Mouse (Mus musculus): ENCODE results near the gene Fgfr3.

The Fgfr3 gene

DNA sequence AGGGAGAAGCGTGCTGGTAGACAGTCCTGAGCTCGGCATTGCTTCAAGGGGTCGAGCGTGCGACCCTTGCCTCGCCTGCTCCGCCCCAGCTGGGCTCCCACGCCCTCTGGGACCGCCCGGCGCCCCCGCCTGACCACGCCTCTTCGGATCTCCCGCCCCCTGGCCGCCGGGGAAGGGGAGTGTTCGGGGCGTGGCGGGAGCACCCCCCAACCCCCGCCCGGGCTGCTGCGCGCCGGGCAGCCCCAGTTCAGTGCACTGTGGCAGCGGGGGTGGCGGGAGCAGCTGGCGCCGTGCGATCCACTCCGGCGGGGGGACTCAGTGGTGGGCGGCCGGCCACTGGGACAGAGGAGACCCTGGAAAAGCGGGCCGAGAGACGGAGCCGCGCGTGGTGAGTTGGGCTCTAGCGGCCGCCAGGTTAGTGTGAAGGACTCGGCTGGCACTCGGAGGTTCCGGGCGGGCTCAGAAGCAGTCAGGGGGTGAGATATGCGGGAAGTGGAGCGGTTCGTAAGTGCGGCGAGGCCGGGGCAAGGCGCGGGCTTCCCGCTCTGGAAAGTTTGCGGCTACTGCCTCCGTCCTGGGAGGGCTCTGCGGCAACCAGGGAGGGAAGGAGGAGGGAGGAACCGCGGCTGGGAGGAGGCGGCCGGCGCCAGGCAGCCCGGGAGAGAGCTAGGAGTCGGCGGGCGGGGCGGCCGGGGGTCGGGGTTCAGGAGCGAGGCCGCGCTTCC is at the start of gene Fgfr3:
Fgfr3 (plus strand) TSS at position 134 of the 725 bp plus-strand sequence.
- peak; percentile 89 for DNase-seq

DNA sequence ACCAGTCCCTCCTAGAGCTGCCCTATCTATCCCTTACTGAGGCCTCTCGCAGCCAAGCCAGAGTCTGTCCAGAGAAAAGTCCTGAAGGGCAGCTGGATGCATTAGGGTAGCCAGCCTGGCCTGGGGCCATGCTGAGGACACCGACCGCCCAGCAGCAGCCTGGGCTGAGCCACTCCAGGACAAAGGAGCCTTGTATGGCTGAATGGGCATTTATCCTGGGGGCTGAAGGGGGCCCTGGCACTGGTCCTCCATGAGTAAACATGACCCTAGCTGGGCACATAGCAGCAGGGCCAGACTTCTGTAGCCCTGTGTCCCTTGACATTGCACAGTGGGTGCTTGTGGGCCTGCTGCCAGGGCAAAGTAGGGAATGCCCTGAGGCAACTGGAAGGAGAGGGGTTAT is 47.0 kb upstream of the Fgfr3 start:
- no peak for DNase-seq

DNA sequence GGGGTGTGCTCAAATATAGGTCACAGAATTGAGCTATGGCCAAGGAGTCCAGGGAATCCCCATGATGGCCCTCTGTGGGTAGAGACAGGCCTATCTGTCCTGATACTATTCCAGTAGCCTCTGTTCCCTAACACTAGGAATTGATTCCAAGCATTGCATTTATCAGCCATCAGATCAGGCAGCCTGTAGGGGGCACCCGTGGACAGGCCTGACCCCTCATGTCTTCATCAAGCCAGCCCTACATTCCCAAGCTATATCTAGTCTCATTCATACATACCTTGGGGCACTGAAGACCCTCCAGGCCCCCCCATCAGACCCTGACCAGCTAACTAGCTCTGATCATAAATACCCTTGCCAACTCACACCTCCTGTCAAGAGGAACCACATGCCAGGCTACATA is 45.5 kb upstream of the Fgfr3 start:
- DNase-seq = peak; percentile 80

DNA sequence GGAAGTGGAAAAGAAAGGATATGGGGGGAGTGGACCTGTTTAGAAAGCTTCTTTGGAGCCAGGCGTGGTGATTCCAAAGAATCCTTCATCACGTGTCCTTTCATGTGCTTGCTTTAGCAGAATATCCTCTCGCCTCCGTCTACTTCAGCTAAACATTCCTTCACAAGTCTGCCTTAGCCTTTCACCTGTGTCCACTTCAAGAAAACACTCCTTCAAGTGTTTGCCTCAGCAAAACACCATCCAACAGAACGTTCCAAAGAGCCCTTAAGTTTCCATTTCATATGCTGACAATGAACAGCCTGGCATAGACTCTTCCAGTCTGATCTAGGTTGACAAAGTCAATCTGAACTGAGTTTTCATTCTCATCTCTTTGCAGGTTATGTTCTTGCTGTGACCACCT is 43.2 kb upstream of the Fgfr3 start:
- no peak for DNase-seq

DNA sequence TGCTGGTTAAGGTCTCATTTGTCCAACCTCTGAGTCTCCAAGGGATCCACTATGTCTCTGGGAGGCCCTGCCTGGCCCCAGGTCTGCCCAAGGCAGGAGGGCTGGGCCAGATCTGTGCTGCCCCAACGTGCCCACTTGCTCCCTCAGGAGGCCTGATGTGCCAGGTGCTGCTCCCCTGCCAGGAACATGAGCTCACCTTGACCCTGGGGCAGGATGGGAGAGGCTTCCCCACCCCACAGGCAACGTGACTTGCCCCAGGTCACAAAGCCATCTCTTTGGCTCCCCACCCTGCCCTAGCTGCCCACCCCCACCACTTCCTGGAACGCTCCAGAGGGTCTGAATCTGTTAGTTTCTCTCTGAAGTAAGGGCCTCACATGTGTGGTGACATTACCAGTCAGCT is 40.4 kb upstream of the Fgfr3 start:
- DNase-seq = no peak

DNA sequence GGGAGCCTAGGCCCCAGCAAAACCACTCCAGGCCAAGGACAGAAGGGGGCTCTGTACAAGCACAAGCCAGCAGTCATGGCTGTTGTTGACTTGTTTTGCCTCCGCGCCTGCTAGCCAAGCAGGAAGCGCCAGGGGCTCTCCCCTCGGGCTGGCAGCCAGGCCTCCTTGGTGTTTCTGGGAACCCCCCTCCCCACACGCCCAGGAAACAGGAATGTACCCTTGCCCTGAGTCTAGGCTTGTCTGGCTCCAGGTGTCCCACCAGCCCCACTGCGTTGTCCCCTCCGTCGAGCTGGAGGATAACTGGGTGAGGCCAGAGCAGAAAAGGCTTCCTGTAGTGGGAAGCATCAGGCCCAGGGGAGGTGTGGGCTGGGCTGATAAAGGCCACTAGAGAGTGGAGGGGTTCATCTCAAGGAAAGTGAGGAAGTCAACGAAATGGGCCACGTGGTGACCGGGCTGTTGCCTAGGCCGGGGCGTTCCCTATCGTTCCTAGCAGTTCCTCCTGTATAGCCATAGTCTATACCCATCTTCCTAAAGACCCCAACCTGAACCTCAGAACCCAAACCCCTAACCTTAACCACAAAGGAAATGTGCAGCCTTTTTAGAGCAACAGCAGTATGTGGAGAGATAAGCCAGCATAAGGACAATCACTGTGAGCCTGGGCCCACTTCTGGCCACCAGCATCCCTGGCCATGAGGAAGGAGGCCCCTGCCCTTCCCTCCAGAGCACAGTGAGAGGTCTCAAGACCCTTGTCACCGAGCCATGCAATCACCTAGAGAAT is 39.7 kb upstream of the Fgfr3 start:
- no peak for DNase-seq

DNA sequence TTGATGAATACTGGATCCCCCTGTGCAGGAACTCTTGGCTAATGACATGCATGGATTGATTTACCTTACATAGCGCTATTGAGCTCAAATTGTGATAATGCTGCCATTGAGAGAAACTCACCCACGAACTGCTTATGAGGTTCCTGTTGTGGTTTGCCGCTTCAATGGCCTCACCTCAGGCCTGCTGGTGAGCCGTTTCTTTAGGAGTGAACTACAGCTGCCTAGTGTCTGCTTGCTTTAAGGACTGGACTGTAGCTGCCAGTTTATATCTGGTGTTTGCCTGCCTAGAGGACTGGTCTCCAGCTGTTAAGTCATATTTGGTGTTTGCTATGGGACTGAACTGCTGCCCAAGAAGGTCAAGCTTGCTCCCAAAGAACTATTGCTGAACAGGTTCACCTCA is 38.5 kb upstream of the Fgfr3 start:
- DNase-seq = no peak

DNA sequence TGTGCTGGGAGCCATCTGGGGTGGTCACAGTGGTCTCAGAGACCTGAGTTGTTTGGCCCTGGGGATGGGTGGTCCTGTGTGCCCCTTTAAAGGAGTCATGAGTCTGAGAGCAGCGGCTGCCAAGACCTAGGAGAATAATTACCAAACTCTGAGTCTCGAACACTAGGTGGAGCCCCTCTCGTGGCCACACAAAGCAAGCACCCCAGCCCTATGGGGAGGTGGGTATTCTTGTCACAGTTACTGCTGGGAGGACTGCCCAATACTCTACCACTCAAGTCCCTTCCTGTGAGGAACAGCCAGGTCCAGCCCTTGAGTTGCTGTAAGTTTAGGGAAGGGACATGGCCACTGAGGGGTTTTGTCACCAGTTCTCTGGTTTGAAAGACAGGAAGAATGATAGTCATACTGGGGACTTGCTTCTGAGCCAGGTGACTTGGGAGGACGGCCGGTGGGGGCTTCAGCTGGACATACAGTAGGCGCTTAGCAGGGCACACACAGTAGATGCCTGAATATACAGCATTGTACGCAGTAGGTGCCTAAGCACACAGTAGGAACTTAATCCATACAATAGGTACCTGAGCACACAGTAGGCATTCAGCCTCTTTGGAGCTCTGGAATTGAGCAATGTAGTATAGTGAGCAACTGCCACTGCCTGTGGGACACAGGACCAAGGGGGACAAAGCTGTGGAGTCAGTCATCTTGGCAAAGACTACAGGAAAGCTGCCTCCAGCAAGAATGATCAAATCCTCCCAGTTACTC is 37.4 kb upstream of the Fgfr3 start:
- DNase-seq = peak; percentile 82

DNA sequence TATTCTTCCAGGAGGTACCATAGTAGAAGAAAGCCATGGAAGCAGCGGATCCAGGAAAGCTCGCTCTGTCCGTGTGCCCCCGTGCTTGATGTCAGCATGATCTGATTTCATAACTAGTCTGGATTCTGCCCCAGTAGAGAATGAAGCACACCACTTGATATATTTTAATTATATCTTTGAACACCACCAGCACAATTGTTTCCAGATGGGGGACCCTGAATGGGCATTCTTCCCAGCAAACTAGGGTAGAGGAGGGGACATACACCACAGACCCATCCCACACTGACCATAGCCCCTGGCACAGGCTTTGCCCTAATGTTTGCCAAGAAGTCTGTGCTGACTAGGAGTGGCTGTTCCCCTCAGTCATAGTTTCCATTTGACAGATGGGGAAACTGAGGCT is 36.5 kb upstream of the Fgfr3 start:
- no peak for DNase-seq

DNA sequence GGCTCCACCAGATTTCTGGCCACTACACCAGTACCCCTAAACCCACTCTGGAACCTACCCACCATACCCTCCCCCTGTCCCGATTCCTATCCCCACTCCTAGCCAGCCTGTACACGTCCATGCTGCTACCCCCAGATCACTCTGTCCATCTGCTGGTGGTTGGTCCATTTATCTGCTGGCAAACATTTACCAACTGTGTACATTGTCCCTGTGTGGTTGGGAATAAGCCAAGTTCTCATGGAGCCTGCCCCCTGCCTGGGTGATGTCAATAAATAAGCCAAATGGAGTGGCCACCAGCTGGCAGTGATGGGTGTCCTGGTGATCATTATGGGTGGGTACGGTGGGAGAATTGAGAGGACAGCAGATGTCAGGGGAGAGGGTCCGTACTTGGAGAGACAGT is 34.3 kb upstream of the Fgfr3 start:
- no peak for DNase-seq

DNA sequence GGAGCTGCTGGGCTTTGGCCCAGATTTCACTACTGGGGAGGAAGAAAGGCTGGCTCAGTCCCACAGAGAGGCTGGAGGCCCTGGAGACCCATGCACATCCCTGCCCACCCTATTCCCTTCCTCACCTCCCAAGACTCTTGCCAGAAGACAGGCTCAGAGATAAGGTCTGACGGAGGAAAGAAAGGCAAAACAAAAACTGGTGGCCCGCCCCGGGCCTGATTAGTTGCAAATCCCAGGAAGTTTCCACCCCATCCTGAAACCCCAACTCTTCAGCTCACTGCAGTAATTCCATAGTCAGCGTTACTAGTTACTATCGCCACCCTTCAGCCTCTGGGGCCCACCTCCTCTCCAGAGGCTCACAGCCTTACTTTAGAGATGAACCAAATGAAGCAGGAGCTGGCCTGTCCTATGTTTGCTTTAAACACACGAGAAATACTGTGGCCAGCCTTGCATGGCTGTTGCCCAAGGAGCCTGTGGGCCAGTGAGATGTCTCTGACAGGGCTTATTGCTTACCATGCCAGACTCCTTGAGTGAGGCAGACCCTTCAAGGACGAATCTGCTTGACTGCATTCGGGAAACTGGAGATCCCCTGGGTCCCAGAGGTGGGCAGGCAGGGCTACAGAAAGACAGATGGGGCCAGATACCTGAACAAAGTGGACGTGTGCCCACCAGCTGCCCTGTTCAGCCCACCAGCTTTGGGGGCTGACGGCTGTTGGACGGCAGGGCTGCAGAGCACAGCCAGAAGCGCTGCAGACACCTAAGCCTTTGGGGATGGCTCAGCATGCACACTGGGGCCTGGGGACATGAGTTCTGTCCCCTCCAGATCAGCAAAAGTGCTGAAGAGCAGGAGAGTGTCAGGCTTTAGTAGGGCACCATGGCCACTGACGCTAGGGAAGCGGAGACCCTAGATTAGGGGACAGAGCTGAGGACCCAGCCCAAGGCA is 32.9 kb upstream of the Fgfr3 start:
- DNase-seq = no peak

DNA sequence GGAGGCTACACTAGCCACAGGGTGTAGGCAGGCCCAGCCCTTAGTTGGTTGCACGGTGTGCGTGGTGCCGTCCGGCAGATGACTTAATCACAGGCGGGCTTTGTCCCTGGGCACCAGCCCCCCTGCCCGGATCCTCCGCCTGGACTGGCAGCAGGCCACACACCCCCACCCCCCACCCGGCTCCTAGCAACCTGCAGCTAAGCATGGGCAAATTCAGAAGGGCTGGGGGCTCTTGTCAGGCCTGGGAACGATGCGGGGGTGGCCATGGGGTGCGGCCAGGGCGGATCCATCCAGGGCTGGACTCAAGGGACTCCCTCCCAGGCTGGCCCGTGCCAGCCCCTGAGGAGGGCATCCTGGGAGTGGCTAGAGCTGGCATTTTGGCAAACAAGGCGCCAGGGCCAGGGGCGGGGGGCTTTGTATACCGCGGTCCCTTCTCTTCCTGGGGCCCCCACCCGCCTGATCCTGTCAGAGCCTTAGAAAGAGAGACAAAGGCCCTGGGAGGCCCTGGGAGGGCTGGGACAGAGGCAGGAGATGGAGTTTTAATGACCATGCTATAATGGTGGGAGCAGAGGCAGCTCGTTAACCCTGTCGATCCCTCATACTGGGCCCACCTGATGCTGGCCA is 32.1 kb upstream of the Fgfr3 start:
- DNase-seq = peak; percentile 62

DNA sequence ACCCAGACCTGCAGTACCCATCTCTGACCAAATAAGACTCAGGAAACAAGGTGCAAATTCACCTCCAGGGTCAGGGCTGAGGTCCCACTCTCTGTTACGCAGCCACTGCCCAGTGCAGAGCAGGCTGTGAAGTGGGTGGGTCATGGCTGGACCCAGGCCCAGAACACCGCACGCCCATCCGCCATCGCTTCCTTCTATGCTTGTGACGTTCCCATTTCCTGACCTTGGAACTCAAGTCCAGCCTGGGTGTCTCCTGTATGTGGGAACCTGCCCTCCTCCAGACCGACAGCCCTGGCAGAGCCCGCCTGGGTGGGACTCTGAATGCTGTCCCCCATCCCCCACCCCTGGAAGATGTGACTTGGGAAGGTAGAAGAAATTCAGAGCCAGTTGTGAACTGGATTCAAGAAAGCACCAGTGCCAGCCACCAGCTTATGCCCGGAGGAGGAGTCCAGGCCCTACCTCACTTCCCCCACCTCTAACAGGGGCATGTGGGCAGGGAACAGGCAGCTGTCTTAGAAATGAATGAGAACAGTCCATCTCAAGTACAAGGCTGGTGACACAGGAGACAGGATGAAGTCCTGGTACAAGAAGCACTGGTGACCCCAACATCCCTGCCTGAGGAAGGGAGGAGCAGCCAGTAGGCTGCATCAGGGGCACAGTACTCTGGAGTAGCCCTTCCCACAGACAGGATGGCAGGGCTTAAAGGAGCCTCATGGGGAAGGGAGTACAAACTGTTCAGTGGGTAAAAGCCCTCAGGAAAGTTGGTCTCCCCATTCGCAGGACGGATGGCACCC is 31.4 kb upstream of the Fgfr3 start:
- no peak for DNase-seq

DNA sequence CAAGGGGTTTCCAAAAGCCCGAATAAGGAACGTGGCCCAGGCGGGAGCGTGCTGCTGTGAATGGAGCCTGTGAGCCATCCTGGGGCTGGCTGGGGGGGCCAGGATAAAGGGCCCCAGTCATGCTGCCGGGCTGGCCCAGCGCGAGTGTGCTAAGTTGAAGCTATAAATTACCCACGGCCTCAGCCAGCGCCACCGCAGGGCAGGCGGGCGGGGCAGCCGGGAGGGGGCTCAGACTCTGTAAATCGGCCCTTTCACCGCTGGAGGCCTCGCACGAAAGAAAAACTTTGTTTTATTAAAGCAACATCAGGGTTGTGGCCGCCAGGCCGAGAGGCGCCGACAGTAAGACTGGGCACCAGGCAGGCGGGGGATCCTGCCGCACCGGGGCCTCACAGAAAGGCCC is 29.1 kb upstream of the Fgfr3 start:
- peak; percentile 85 for DNase-seq

DNA sequence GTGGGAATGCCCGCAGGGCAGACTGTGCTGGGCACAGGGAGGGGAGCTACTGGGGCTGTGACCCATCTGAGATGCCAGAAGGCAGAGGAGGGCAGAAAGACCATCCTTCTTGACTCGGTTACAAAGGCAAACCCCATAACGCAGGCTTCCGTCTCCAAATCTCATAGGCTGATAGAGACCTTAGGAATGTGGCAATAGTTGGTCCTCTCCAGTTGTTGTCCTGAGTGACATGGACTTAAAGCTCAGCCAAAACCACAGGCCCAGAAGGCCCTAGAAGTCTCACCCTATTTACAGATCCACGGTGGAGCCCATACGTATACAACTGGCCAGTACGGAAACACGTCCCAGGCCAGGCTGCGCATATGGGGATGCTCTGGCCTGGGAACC is 27.0 kb upstream of the Fgfr3 start:
- DNase-seq = no peak

DNA sequence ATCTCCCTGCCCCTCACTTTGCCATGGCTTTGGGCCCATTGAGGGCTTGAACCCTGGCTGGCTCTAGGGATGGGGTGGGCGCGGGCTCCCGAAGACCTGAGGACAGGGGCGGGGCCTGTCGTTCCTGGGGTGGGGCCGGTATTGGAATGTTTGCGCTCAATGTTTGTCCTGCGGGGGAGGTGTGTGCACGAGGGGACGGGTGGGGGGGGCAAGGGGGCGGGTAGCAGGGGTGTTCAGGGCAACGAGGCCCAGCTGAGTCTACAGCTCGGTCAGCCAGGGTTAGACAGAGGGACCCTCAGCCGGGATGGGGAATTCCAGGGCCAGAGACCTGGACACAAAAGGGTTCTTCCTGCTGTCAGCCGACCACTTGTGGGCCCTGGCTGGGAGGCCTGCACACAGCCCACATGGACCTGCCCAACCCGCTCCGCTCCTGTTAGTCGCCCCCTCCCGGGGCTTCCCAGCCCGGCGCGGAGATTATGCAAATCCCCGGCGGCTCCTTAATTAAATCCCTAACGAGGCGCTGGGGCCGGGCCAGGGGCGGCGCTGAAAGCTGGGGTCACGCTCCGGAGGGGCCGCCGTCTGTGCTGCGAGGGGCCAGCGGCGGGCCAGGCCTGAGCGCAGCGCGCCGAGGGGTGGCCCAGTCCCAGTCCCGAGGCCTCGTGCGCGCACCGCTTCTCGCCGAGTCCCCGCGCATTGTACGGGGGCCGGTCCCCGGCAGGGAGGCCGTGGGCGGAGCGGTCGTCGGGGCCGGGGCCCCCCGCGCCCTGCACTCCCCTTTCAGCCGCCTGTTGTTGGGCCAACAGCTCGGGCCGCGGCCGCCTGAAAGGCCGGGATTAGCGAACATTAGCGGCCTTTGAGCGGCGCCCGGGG is 26.4 kb upstream of the Fgfr3 start:
- DNase-seq = peak; percentile 89

DNA sequence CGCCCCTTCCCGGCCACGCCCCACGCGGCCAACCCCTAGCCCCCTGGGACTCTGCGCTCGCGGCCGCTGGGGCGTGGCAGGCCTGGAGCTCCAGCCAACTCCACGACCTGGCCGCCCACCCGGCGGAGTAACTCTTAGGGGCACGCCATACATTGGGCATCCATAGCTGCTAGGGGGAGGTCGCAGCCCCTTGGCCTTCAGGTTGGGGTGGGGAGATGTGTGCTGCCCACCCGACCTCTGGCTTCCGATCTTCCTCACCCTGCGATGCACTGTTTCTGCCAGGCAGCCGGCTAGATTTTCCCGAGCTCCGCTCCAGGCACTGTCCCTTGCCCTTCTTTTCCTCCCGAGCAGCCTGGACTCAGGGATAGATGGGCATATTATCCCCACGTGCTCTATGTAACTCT is 25.8 kb upstream of the Fgfr3 start:
- DNase-seq = no peak

DNA sequence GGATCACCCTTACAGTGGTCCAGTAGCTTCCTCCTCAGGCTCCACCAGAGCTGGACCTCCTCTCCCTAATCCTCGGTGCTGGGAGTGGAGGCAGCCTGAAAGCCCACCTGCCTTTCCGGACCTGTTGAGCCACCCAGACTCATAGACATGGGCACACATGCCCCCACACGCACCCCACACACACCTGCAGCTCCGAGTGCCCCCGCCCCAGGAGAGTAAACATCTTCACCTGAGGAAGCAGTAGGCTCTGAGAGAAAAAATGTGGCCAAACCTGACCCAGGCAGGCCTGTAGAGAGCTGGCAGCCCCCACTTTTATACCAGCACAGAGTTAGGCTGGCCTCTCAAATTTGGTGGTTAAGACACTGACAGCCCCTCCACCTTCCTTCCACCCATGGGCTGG is 25.0 kb upstream of the Fgfr3 start:
- DNase-seq = no peak

DNA sequence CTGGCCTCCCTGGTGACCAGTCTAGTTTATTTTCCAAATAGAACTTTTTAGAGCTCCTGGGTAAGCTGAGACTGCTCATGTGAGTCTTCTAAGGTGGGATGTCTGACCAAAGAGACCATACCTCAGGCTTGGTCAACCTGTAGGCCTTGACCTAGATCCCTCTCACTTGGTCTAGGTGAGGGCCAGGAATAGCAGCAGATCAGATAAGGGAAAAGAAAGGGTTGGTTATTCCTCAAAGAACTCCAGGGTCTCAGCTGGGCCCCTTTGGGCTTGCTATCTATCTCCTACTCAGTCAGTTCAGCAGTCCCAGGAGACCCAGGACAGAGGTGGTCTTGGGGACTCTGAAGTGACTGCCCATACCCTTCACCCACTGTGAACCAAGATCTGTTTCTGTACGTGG is 23.9 kb upstream of the Fgfr3 start:
- no peak for DNase-seq

DNA sequence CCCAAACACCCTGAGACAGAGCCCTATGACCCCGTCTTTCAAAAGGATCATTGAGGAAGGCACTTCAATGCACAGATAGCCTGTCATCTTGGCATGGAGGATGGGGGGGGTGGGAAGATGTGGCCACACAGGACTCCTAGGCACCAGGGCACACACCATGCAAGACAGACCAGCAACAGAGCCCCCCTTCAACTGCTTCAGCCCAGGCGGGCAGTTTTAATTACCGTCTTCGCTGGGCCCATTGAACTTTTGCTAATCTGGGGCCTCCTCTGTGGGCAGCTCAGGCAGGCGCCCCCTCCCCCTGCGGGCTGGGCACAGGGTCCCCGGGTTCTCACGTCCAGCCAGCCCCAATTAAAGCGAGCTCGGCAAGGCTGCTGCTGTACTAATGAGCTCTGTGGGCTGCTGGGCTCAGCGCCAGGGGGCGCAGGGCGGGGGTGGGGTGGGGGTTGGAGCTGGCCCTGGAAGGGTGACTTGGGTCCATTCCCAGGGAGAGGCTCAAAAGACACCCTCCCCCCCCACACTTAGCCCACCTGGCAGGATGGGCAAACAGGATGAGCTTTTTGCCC is 23.4 kb upstream of the Fgfr3 start:
- DNase-seq = no peak

Data from embryo, embryonic 11 days (tissue).